Mouse (Mus musculus) lung, embryonic 16.5 days (tissue): Measurements from ENCODE around the gene Otud4. TPM values are rescaled to one million over a fixed set of nuclear protein-coding genes. Genes with fewer than 3 reads are reported as not detected.

Experiments
- ATAC-seq: fragments of 200-750 bp; cut with Nextera tagmentation; 2 replicates; pipeline ENCODE4 v1.8.0; 2017; ENCODE audit warnings: low read depth, mild to moderate bottlenecking, moderate library complexity
- H3K27ac ChIP-seq: fragments of 300-500 bp; sonication (generic); 2 replicates; pipeline ENCODE4 v1.5.1; 2014; ENCODE audit warnings: mild to moderate bottlenecking, control low read depth, low read length
- H3K27me3 ChIP-seq: fragments of 300-500 bp; sonication (generic); 2 replicates; pipeline ENCODE4 v1.6.1; 2014; ENCODE audit warnings: low read depth, low read length, mixed read lengths; ENCODE audit not compliant: control insufficient read depth, insufficient read depth
- H3K36me3 ChIP-seq: fragments of 300-500 bp; sonication (generic); 2 replicates; pipeline ENCODE4 v1.6.1; 2014; ENCODE audit warnings: low read length; ENCODE audit not compliant: control insufficient read depth, insufficient read depth
- H3K4me1 ChIP-seq: fragments of 300-500 bp; sonication (generic); replicated peaks from 2 replicates; pipeline ENCODE4 v1.6.1; 2014; ENCODE audit warnings: low read length, mixed read lengths; ENCODE audit not compliant: control insufficient read depth, insufficient read depth
- H3K4me2 ChIP-seq: fragments of 300-500 bp; sonication (generic); 2 replicates; pipeline ENCODE4 v1.6.1; 2014; ENCODE audit warnings: low read depth, low read length, control low read depth
- H3K4me3 ChIP-seq: fragments of 300-500 bp; sonication (generic); 2 replicates; pipeline ENCODE4 v1.5.1; 2014; ENCODE audit warnings: mild to moderate bottlenecking, low read length, control low read depth
- H3K9ac ChIP-seq: fragments of 300-500 bp; sonication (generic); 2 replicates; pipeline ENCODE4 v1.6.1; 2014; ENCODE audit warnings: low read length, control low read depth
- H3K9me3 ChIP-seq: fragments of 300-500 bp; sonication (generic); 2 replicates; pipeline ENCODE4 v1.6.1; 2016; ENCODE audit warnings: low read length; ENCODE audit not compliant: control insufficient read depth
- WGBS: fragments of 180-500 bp; shearing (Covaris S2); extraction: QIAGEN DNeasy Blood & Tissue Kit; methylation state at CpG from one replicate; pipeline ENCODE4 v1.1.7; 2014; 5-methylcytosine and 5-hydroxymethylcytosine counted together
- polyA plus RNA-seq: library from polyadenylated mRNA; unstranded; fragments of >200 nt; fragmentation: Nextera tagmentation; extraction: Ambion mirVana; gene quantifications from 2 replicates; pipeline ENCODE4 v1.2.1, GENCODE M21; 2015

Otud4 gene
- polyA plus RNA-seq, 1 experiment from 2014 or later: 13.4 TPM

GRCm38 (mm10) chr8:79615741-79616350 is 23.6 kb upstream of the Otud4 start:
- ATAC-seq: no peak
- Histone ChIP-seq H3K36me3 (no peaks in the 10 kb centered on the region), H3K4me3 (no peak overlapping the region), H3K4me2 (no peak overlapping the region), H3K4me1 (peaks cover 11% of the 10 kb centered on the region), H3K9me3 (no peaks in the 10 kb centered on the region), H3K9ac (no peak overlapping the region), H3K27me3 (no peaks in the 10 kb centered on the region), H3K27ac (no peak overlapping the region)
- WGBS: 64% methylated on average over 6 of the region's 6 CpGs

- no peak overlapping the region for H3K27ac ChIP-seq
Measured at GRCm38 (mm10) chr8:79618906-79619305, 20.5 kb upstream of the Otud4 start.

GRCm38 (mm10) chr8:79619353-79619752 is 20.1 kb upstream of the Otud4 start:
- ATAC-seq: no peak
- Histone ChIP-seq H3K9ac (no peak overlapping the region), H3K36me3 (no peaks in the 10 kb centered on the region), H3K27ac (no peak overlapping the region), H3K27me3 (no peaks in the 10 kb centered on the region), H3K4me2 (no peak overlapping the region), H3K4me1 (peaks cover 15% of the 10 kb centered on the region), H3K4me3 (no peak overlapping the region), H3K9me3 (no peaks in the 10 kb centered on the region)
- 72% methylated on average over 2 of the region's 2 CpGs for WGBS

More at GRCm38 (mm10) chr8:79618906-79619305, 20.5 kb upstream of the Otud4 start:
- ATAC-seq: no peak
- H3K4me1 ChIP-seq: peaks cover 15% of the 10 kb centered on the region
- WGBS: 55% methylated on average over 5 of the region's 5 CpGs
- no peak overlapping the region for H3K4me3 ChIP-seq
- no peaks in the 10 kb centered on the region for H3K36me3 ChIP-seq
- H3K4me2 ChIP-seq: no peak overlapping the region
- no peaks in the 10 kb centered on the region for H3K27me3 ChIP-seq
- H3K9me3 ChIP-seq: no peaks in the 10 kb centered on the region
- H3K9ac ChIP-seq: no peak overlapping the region

- Histone ChIP-seq H3K36me3 (no peaks in the 10 kb centered on the region), H3K9ac (no peak overlapping the region), H3K27ac (peak overlapping the region; percentile 50), H3K27me3 (no peaks in the 10 kb centered on the region), H3K9me3 (no peaks in the 10 kb centered on the region), H3K4me1 (peaks cover 15% of the 10 kb centered on the region), H3K4me3 (no peak overlapping the region), H3K4me2 (no peak overlapping the region)
- ATAC-seq: peak; percentile 44; the same call in 1 of the 2 replicates
- 11% methylated on average over 3 of the region's 3 CpGs for WGBS
Measured at GRCm38 (mm10) chr8:79620000-79620399, 19.4 kb upstream of the Otud4 start.

- Histone ChIP-seq H3K4me1 (peaks cover 15% of the 10 kb centered on the region), H3K36me3 (no peaks in the 10 kb centered on the region), H3K9ac (no peak overlapping the region), H3K27ac (no peak overlapping the region), H3K9me3 (no peaks in the 10 kb centered on the region), H3K27me3 (no peaks in the 10 kb centered on the region), H3K4me3 (no peak overlapping the region), H3K4me2 (no peak overlapping the region)
- peak; percentile 16; the same call in 1 of the 2 replicates for ATAC-seq
- WGBS: 27% methylated on average over 9 of the region's 9 CpGs
Measured at GRCm38 (mm10) chr8:79620489-79621276, 18.7 kb upstream of the Otud4 start.

- peaks cover 15% of the 10 kb centered on the region for H3K4me1 ChIP-seq
- no peak overlapping the region for H3K9ac ChIP-seq
- 53% methylated on average over 11 of the region's 11 CpGs for WGBS
- no peak overlapping the region for H3K4me3 ChIP-seq
- no peaks in the 10 kb centered on the region for H3K27me3 ChIP-seq
- ATAC-seq: no peak
- no peaks in the 10 kb centered on the region for H3K9me3 ChIP-seq
- no peaks in the 10 kb centered on the region for H3K36me3 ChIP-seq
- no peak overlapping the region for H3K4me2 ChIP-seq
- no peak overlapping the region for H3K27ac ChIP-seq
Measured at GRCm38 (mm10) chr8:79622346-79622745, 17.1 kb upstream of the Otud4 start.

- peak; percentile 63 for ATAC-seq
- Histone ChIP-seq H3K9ac (no peak overlapping the region), H3K27ac (peak overlapping the region; percentile 47), H3K4me2 (no peak overlapping the region), H3K4me1 (peaks cover 15% of the 10 kb centered on the region), H3K27me3 (no peaks in the 10 kb centered on the region), H3K9me3 (no peaks in the 10 kb centered on the region), H3K36me3 (no peaks in the 10 kb centered on the region), H3K4me3 (no peak overlapping the region)
- WGBS: 70% methylated on average over 12 of the region's 12 CpGs
Measured at GRCm38 (mm10) chr8:79623351-79623750, 16.1 kb upstream of the Otud4 start.

- Histone ChIP-seq H3K36me3 (no peaks in the 10 kb centered on the region), H3K9ac (no peak overlapping the region), H3K4me2 (no peak overlapping the region), H3K9me3 (no peaks in the 10 kb centered on the region), H3K4me1 (peaks cover 15% of the 10 kb centered on the region), H3K27ac (no peak overlapping the region), H3K27me3 (no peaks in the 10 kb centered on the region), H3K4me3 (no peak overlapping the region)
- 72% methylated on average over 4 of the region's 4 CpGs for WGBS
- no peak for ATAC-seq
Measured at GRCm38 (mm10) chr8:79624416-79624815, 15.0 kb upstream of the Otud4 start.

GRCm38 (mm10) chr8:79626213-79626612 is 13.2 kb upstream of the Otud4 start:
- H3K27ac ChIP-seq: no peak overlapping the region
- 70% methylated on average over 5 of the region's 5 CpGs for WGBS
- ATAC-seq: no peak
- H3K36me3 ChIP-seq: no peaks in the 10 kb centered on the region
- peaks cover 1% of the 10 kb centered on the region; the same call in 1 of the 2 replicates for H3K4me1 ChIP-seq
- H3K4me2 ChIP-seq: no peak overlapping the region
- H3K9me3 ChIP-seq: no peaks in the 10 kb centered on the region
- no peaks in the 10 kb centered on the region for H3K27me3 ChIP-seq
- no peak overlapping the region for H3K9ac ChIP-seq
- H3K4me3 ChIP-seq: no peak overlapping the region
